Mouse (Mus musculus) stomach, postnatal 0 days (tissue): ENCODE results near the gene Meis3.

Source experiments
- CTCF ChIP-seq: IDR thresholded peaks from 2 replicates; pipeline ENCODE4 v1.5.1; 2016; ENCODE audit warnings: antibody characterized with exemption, low read depth, mild to moderate bottlenecking, moderate library complexity
- EP300 ChIP-seq: optimal IDR thresholded peaks from 2 replicates; pipeline ENCODE3; 2016; ENCODE audit warnings: antibody characterized with exemption

GRCm38 (mm10) chr7:16187494-16187893 lies 12.6 kb downstream of the Meis3 start:
- TF ChIP-seq CTCF, result no peak
- no peak for TF ChIP-seq EP300
